Mouse (Mus musculus) kidney, postnatal 14 days (tissue): ENCODE data around the gene Fgfr2.

Source experiments
- DNase-seq: peaks from one replicate; pipeline ENCODE4 v3.0.0; 2022; ENCODE audit warnings: mixed read lengths

Fgfr2 gene

DNA sequence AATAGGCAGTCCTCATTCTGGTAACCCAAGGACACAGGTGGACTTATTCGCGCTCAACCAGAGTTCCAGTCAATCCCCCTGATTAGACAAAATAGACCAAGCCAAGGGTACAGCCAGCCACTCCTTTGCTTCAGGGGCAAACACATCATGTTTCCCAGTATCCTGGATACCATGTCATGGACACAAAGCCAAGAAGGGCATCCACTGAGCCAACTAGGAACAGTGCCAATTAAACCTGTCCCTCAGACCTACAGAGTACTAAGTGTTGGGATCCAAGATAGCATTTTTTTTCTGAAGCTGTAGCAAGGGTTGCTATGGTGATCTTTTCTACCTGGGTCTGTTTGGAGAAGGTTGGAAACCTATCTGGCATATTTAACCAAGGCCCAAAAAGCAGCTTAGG, 929.5 kb downstream of the Fgfr2 start:
- DNase-seq: no peak

DNA sequence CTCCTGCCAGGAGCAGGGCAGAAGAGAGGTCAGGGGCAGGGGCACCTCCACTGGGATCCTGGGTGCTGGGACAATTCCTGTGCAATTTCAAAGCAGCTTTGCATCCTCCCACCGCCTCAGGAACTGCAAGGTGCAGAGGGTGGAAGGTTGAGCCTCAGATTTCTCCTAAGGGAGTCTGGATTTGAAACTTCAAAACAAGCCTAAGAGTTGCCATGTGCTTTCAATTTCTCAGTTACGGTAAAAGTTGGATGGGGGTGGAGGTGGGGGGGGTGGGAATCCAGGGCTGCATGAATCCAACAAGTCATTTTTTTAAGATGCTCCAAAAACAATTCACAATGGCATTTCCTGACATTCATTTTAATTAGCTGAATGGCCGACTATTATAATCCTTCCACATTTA, 935.7 kb downstream of the Fgfr2 start:
- no peak for DNase-seq

DNA sequence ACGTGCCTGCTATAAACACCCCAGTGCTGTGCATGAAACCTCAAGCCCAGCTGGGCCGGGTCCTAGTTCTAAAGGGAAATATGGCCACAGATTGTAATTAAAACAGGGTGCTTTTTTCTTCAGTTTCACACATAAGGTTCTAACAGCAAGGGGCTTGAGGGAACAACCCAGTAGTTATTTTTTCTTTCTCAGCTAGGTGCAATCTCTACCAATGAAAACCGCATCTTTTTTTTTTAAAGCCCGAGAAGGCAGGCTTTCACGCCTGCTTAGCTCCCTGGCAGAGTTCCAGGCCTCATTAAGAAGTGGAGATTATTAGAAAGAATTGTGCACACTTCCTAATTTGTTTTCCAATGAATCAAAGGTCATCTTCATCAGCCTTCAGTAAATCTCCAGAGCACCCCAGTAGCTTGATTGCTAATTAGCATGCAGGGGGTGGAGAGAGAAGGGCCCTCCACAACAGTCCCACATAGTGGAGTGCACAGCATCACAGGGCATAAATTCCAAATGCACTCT, 939.2 kb downstream of the Fgfr2 start:
- DNase-seq: no peak

DNA sequence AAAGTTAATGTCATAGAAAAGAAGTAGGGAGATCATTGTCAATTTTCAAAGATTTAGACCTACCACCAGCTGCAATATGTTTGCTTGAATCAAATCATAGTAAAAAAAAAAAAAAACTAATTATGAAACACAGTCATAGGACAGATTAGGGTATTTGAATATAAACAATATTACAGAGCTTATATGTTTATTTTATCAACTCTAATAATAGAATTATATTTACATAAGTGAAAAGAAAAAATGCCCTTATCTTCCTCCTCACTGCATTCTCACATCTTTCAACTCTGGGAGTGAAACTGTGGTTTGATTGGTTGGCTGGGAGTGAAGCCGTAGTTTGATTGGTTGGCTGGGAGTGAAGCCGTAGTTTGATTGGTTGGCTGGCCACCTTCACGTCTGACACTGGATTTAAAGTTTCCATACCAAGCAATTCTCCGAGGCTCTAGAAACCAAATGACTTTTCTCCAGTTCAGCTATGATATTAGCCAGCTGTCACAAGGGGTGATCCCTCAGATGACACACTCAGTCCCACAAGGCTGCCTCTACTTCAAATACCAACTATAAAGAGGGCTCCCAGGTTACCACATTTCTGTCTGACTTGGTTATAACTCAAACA, 941.5 kb downstream of the Fgfr2 start:
- DNase-seq: no peak

DNA sequence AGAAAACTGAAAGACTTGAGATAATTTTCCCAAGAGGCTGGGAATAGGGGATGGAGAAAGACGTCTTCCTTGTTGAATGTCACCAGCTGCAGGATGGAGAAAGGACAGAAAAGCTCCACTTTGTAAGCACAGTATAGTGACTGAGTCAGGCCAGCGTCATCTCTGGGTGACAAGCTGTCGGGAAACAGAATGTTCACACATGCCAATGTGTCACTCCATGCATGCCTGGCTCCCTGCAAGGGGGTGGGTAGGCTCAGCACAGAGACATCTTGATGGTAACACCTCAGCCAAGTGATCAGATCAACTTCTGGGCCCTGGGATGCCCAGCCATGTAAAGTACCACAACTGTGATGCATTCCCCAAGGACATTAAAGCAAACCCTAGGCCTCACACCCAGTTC, 942.1 kb downstream of the Fgfr2 start:
- DNase-seq: no peak

DNA sequence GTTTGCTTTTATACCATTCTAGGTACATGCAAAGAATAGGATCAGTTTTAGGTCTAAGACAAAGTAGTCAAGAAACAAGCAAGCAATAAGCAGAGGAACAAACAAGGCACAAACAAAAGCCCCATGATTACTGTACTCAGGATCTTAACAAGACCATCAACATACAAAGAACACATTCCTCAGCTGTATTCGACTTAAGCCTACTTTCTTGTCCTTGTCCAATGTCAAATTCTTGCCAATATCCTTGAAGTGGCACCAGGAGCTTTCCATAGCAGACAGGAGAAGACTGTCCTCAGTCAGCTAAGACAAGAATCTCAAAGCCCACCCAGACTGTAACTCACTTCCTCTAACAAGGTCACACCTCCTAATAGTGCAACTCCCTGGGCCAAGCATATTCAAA, 944.1 kb downstream of the Fgfr2 start:
- no peak for DNase-seq

DNA sequence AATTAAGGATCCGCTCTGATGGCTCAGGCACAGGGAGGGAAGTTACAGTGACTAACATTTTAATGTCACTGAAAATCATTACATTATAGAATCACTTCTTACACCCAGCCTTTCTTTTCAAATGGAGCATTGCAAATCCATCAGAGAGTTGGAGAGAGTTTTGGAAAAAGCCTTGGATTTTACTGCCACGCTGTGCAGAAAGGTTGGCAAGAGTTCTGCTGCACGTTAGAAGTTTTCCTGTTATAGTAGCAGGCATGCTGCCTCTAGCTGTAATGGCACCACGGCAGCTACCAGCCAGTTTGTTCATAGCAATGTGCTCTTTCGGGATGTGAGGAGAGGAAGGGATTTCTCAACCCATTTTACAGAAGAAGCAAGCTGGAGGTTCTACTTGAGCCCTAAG, 948.4 kb downstream of the Fgfr2 start:
- DNase-seq: no peak

DNA sequence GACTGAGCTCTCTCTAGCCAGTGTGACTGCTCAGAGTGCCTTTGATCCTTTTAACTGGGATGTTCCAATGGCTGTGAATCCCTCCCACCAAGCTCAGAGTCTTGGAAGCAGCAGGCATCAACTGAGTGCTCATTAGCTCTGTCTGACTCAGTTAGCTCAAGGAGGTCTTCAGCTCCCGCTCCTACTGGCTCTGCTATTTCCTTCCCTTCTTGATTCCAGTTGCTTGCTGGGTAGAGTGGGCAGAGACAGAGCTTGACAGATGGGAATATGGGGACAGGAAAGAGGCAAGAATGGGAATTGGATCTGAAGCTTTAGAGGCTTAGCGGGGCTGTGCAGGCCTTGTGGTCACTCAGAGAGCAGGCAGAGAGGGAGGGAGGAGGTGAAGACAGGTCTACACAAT, 948.9 kb downstream of the Fgfr2 start:
- no peak for DNase-seq

DNA sequence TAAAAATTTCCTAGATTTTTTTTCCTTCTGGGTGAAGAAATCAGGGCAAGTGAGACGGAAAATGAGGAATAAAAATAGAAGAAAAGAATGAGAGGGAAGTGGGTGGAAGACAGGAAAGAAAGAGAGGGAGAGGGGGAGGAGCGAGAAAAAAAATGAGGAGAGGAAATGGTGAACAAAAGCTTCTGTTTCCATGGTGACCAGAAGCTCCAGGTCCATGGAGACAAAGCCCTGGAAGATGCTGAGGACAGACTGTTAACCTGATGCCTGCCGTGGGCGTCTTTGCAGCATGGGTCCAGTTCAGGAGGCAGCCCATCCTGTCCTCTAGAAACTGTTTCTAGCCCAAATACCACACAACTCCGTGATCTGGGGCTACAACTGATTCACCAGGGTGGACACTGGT, 950.9 kb downstream of the Fgfr2 start:
- no peak for DNase-seq

DNA sequence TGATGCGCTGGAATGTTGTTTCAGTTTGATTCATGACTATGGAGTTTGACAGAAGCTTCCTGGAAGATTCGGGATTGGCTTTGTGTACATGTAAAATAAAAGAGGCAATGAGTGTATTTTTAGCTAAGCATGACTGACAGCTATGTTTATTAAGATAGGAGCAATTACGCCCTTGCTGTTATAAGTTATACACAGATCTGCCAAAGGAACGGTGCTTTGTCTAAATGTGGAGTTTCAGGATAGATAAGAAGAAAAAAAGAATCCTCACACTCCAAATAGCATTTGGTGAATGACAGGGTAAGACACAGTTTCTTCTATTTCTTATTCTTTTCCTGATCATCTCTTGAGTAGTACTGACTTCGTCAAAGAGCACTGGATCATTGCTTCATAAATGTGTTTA, 951.4 kb downstream of the Fgfr2 start:
- DNase-seq: no peak

DNA sequence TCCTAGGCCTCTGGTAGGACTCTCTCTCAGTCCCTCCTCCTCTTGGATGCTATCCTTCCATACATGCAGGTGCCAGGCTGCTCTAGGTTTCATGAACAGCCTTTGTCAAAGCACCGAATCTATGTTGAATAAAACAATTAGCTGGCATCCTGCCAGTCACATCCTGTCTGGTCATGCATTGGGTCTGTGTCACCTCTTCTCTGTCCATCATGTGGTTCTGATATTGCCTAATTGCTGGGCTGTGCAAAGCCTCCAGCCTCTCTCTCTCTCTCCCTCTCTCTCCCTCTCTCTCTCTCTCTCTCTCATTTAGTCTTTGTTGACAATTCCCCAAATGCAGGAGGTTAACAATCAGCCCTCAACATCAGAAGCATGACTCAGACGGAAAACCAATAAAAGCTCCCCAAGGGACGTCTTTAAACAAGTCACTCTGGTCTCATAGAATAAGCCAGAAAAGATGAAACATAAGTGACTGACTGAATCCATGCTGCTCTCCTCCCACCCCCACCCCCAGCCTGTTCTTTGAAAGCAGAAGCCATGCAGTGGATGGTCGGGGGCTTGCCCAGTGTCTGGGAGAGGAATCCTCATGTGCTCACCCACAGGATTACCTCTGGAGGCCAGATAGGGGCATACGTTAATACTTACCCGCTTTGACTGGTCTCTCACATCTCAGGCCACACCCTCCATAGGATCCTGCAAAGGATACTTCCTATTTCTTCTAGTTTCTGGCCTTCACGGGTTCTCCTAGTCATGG, 953.6 kb downstream of the Fgfr2 start:
- peak; percentile 3 for DNase-seq

DNA sequence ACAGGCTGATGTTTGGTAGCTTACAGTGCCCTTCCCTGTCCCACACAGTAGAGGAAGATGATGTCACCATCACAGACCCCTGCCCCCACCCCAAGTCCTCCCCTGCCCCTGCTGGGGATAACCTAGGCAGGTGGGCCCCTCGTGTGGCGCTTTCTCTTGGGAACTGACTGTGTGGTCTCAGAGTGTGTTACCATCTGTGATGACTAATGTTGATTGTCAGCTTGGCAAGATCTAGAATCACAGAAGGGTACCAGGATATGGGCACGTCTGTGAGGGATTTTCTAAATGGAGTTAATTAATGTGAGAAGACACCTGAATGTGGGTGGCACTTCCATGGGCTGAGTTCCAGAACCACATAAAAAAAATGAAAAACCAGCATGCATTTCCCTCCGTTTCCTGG, 955.9 kb downstream of the Fgfr2 start:
- no peak for DNase-seq

DNA sequence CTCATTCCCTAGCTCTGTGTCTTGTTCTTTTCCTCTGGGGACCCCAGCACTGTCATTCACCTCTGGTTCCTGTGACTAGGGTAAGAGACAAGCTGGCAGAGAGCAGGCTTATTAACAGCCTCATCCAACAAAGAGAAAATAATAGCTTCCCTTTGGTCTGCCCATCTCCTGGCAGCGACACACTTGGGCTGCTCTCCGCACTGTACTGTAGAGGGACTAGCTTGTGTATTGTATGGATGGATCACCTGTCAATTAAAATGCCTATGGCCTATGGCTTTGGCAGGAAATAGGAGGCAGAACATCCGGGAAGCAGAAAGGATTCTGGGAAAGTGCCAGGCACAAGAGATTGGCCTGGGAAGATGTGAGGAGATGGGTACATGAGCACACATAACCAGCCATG, 960.9 kb downstream of the Fgfr2 start:
- no peak for DNase-seq

DNA sequence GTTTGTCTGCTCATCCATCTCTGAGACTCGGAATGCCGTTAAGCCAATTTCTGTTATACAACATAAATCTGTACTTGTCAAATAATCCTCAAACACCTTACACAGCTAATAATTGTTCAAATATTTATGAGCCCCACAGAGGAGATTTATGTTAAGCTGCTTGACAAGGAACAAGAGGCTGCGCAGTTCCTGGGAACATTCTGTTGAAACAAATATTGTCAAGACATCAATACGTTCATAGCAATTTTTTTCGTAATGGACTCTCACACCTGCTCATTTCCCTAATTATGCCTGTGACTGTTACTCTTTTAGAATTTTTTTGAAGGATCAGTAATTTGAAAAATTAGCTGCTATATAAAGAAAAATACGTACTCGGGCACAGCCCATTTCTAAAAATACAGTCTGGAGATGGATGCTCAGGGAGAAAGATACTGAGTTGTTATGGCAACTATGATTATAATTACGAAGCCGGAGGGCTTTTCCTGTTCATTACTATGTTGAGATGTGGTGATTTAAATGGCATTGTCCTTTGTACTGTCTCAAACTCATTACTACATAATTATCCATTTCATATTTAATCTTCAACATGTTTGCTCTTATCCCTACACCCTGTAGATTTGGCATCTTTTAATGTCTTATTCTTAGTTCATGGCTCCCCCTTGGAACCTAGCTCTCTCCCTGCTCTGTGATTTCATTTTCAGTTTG, 964.7 kb downstream of the Fgfr2 start:
- DNase-seq: no peak

DNA sequence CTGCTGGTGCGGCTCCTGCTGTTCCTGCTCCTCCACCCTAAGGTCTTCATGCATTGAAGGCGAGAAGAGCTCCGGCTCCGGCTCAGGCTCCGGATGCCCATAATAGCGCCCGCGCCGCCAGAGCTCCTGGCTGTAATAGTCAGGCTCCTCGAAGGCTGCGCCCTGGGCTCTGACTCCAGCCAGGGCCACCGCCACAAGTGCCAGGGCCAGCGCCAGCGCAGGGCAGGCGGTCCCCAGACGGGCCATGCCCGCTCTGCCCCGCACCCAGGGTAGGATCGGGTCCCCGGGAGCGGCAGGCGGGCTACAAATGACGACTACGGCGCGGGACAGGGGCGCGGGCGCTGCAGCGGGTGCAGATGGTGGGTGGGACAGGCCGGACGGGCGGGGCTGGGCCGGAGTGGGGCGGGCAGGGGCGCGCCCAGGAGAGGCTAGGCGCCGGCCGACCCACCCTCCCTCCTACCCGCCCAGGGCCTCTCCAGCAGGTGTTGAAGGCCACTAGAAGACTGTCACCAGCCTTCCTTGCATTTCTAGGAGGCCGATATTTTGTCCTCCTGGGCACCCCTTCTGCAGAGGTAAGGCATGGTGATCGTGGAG, 968.7 kb downstream of the Fgfr2 start, which contains the start of gene Cpxm2:
TSS of gene Cpxm2 (minus strand) at position 372 of the 594 bp plus-strand sequence.
- no peak for DNase-seq

DNA sequence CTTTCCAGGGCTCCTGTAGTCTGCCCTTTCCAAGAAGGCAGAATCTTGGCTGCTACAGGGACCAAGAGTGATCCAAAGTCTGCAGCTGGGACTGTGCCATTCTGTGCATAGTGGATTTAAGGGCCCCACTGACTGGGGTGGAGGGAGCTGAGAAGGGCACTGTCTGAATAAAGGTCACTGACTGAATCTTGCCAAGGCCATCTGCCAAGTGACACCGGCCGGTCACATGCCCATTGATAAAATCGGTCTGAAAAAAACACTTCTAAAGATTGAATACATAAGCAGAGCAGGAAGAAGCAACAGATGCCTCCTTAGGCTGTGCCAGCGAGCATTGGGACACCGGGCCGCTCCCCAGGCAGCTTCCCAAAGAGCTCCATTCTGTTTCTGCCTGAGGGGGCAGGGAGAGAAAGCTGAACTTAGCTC, 969.4 kb downstream of the Fgfr2 start:
- no peak for DNase-seq

DNA sequence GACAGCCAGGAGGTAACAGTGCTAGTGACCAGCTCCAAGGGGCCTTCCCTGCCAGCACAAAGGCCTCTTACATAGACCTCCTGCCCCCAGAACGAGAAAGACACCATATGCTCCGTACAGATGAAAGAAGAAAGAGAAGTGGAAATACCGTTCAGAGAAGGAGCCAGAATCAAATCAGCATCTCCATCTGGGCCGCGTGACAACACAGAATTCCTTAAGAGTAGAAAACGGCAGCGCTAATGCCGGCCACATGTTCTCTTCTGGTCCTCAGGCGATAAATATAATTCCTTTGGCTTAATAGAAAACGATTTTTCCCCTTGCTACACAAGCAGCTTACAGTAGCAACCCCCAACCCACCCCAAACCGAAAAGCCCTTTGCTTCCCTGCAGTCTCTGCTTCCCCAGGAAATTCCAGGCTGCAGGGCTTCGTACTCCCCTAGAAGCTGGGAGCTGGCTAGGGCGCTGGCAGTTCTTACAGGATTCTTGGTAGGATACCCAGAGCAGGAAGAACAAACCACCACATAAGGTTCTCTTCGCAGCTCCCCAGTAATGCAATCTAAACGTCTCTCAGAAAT, 977.8 kb downstream of the Fgfr2 start:
- no peak for DNase-seq

DNA sequence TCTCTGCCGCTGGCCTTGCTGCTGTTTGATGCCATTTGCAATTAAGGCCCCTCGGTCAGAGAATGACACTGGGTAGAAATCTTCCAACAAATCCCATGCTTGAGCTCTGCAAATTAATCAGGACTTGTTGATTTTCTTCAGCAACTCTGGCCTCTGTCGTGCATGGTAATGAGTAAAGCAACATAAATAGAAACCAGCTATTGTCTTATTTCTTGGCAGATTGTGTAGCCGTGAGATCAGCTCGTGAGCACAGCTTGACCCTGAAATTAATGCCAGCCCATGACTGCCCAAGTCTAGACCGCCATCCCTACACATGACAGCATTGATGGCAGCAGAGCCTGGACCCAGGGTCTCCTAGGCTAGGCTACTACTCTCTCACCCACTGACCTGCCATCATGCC, 994.5 kb downstream of the Fgfr2 start:
- no peak for DNase-seq

DNA sequence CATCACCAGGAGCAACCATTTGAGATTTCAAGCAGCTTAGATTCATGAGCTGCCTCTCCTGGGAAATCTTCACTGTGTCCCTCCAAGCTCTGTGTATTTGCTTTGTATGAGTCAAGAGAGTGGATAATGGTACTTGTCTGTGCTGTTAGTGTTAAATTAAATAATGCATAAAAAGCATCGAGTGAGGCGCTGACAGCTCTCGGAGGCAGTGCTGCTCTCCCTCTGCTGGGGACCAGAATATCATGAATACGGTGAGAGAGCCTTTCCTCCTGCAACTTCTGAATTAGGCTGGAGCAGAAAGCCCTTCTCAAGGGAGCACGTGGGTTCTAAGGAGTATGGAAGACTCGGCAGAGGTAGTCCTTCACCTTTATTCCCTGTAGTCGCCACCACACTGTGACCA, 998.2 kb downstream of the Fgfr2 start:
- no peak for DNase-seq

DNA sequence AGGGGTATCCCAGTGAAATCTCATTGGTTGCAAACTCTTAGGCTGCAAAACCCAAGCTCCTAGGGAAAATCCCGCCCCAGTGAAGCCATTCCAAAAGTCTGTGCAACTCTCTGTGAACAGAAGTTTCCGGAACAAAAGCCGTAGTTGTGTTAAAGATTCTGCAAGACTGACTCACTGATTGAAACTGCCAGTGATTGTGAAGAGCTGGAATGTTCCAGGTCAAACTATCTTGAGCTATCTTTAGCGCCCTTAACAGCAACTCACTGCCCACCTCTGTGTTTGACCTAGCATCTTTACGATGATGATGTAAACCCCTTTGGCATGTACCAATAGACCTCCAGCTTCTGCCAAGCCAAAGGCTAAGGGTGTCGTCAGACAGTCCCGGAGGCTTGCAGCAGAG, 999.9 kb downstream of the Fgfr2 start:
- DNase-seq: no peak

DNA sequence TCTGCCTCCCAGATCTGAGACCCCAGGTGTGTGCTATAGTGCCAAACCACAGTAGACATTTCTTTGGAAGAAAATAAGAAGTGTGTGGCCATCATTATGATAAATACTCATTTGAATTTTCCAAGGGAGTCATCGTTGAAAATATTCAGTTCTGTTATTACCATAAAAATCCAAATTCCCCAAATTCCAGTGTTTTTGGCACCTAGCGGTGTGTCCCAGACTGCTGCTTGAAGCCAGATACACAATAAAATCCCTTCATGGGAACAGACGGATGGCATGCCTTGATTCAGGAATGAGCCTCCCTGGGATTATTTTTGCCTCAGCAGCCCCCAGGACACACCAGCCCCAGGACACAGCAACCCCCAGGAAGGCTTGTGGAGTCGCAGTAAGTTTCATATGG, 1003.3 kb downstream of the Fgfr2 start:
- no peak for DNase-seq

DNA sequence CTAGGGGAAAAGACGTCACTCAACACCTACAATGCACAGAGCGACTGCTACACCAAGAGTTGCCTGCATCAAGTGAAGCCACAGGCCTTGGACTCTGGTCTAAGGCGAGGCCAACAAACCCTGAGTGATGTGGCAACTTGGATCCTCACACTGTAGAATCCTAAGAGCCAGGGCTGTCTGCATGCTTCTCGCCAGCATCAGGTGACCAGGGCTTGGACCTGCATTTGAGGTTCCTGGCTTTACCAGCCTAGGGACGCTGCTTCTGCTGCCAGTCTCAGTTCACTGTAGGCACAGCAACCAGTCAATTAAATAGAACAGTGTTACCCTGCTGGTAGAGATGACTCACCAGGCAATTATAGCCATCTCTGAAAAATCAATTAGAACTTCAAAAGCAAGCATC, 1011.4 kb downstream of the Fgfr2 start:
- DNase-seq: no peak

DNA sequence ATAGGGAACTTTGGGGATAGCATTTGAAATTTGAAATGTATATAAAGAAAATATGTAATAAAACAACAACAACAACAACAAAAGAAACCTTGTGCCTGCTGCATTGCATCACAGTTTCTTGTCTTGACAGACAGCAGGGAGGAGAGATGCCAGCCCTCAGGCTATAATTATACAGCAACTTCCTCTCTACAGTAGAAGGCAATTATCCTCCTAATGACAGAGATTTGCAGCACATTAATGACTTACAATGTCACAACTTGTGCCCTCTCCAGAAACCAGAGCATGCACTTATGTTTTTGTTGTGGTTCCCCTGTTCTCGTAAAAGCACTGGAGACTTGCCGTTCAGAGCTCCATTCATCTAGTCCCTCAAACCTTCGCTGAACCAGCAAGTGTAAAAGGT, 1012.8 kb downstream of the Fgfr2 start:
- DNase-seq: no peak
